Mouse (Mus musculus) brown adipose tissue, adult 24 weeks (tissue): Measurements from ENCODE around the gene Tmem170. TPM values are rescaled to one million over a fixed set of nuclear protein-coding genes. Genes with fewer than 3 reads are reported as not detected.

ENCODE experiments used
- H3K27ac ChIP-seq: fragments of 200-500 bp; replicated peaks from 2 replicates; pipeline ENCODE4 v1.5.1; 2012; ENCODE audit warnings: low read depth, mild to moderate bottlenecking, low read length
- H3K4me1 ChIP-seq: fragments of 200-500 bp; 2 replicates; pipeline ENCODE4 v1.6.1; 2012; ENCODE audit warnings: low read length, mixed read lengths; ENCODE audit not compliant: control insufficient read depth, insufficient read depth, insufficient read length
- H3K4me3 ChIP-seq: fragments of 200-500 bp; 2 replicates; pipeline ENCODE4 v1.5.1; 2012; ENCODE audit warnings: low read depth, mild to moderate bottlenecking, low read length, moderate library complexity; ENCODE audit not compliant: insufficient read depth
- polyA plus RNA-seq: library from polyadenylated mRNA; stranded (reverse); fragments of >200 nt; gene quantifications from 2 replicates; pipeline ENCODE4 v1.2.4, GENCODE M21; 2012; ENCODE audit not compliant: missing spikeins, insufficient read depth, insufficient read length

The Tmem170 gene
- 4.5 and 6.0 TPM in 2 replicates for polyA plus RNA-seq

GRCm38 (mm10) chr8:111876355-111876948, at the start of gene Tmem170:
Gene Tmem170 (minus strand): TSS chr8:111876750.
- Histone ChIP-seq H3K4me1 (no peaks in the 10 kb centered on the region), H3K4me3 (peak within 1 kb of the TSS; percentile 78), H3K27ac (peak within 1 kb of the TSS; percentile 76)

- Histone ChIP-seq H3K4me3 (no peak overlapping the region), H3K27ac (no peak overlapping the region), H3K4me1 (no peaks in the 10 kb centered on the region)
These were observed 48.4 kb upstream of the Tmem170 start for GRCm38 (mm10) chr8:111924976-111925375.

GRCm38 (mm10) chr8:111923383-111923804, 46.8 kb upstream of the Tmem170 start:
- peak overlapping the region; percentile 61 for H3K4me3 ChIP-seq
- H3K4me1 ChIP-seq = no peaks in the 10 kb centered on the region
- H3K27ac ChIP-seq = no peak overlapping the region

GRCm38 (mm10) chr8:111920971-111921370, 44.4 kb upstream of the Tmem170 start:
- H3K4me1 ChIP-seq = no peaks in the 10 kb centered on the region
- no peak overlapping the region for H3K4me3 ChIP-seq
- H3K27ac ChIP-seq = no peak overlapping the region

- Histone ChIP-seq H3K27ac (no peak overlapping the region), H3K4me3 (no peak overlapping the region), H3K4me1 (no peaks in the 10 kb centered on the region; the same call in 1 of the 2 replicates)
These were observed 43.1 kb upstream of the Tmem170 start for GRCm38 (mm10) chr8:111919663-111920062.

GRCm38 (mm10) chr8:111912860-111913432, 36.4 kb upstream of the Tmem170 start:
- Histone ChIP-seq H3K4me1 (no peaks in the 10 kb centered on the region; the same call in 1 of the 2 replicates), H3K27ac (no peak overlapping the region), H3K4me3 (no peak overlapping the region)

GRCm38 (mm10) chr8:111911572-111911971, 35.0 kb upstream of the Tmem170 start:
- Histone ChIP-seq H3K27ac (no peak overlapping the region), H3K4me1 (no peaks in the 10 kb centered on the region; the same call in 1 of the 2 replicates), H3K4me3 (no peak overlapping the region)

GRCm38 (mm10) chr8:111909621-111910450, 33.3 kb upstream of the Tmem170 start, which contains the start of gene Chst5:
Gene Chst5 (minus strand): TSS chr8:111910447.
- Histone ChIP-seq H3K27ac (no peak within 1 kb of the TSS), H3K4me3 (no peak within 1 kb of the TSS), H3K4me1 (no peaks in the 10 kb centered on the region; the same call in 1 of the 2 replicates)

- H3K4me3 ChIP-seq = no peak overlapping the region
- no peaks in the 10 kb centered on the region for H3K4me1 ChIP-seq
- H3K27ac ChIP-seq = no peak overlapping the region
These were observed 29.1 kb upstream of the Tmem170 start for GRCm38 (mm10) chr8:111905500-111906121.

- Histone ChIP-seq H3K4me1 (no peaks in the 10 kb centered on the region), H3K4me3 (no peak overlapping the region), H3K27ac (no peak overlapping the region)
These were observed 25.5 kb upstream of the Tmem170 start for GRCm38 (mm10) chr8:111902080-111902479.

- Histone ChIP-seq H3K27ac (no peak overlapping the region), H3K4me3 (no peak overlapping the region)
These were observed 22.0 kb upstream of the Tmem170 start for GRCm38 (mm10) chr8:111898586-111898985.

GRCm38 (mm10) chr8:111894955-111895354, 18.4 kb upstream of the Tmem170 start:
- no peaks in the 10 kb centered on the region for H3K4me1 ChIP-seq

More at GRCm38 (mm10) chr8:111898586-111898985, 22.0 kb upstream of the Tmem170 start:
- H3K4me1 ChIP-seq = no peaks in the 10 kb centered on the region

GRCm38 (mm10) chr8:111892615-111893014, 16.1 kb upstream of the Tmem170 start:
- no peak overlapping the region for H3K27ac ChIP-seq
- H3K4me1 ChIP-seq = no peaks in the 10 kb centered on the region
- H3K4me3 ChIP-seq = no peak overlapping the region

More at GRCm38 (mm10) chr8:111894955-111895354, 18.4 kb upstream of the Tmem170 start:
- Histone ChIP-seq H3K27ac (no peak overlapping the region), H3K4me3 (no peak overlapping the region)

GRCm38 (mm10) chr8:111891983-111892382, 15.4 kb upstream of the Tmem170 start:
- Histone ChIP-seq H3K27ac (no peak overlapping the region), H3K4me3 (no peak overlapping the region), H3K4me1 (no peaks in the 10 kb centered on the region)

- no peak overlapping the region for H3K4me3 ChIP-seq
- no peak overlapping the region for H3K27ac ChIP-seq
- H3K4me1 ChIP-seq = no peaks in the 10 kb centered on the region
These were observed 14.4 kb upstream of the Tmem170 start for GRCm38 (mm10) chr8:111890911-111891303.
